Mouse (Mus musculus) G1E-ER4 (cell line): ENCODE results near the gene Gm28374. TPM values are rescaled to one million over a fixed set of nuclear protein-coding genes. Genes with fewer than 3 reads are reported as not detected.

ENCODE experiments used
- GATA1 ChIP-seq: IDR thresholded peaks from one replicate; pipeline ENCODE4 v1.8.0; 2012; ENCODE audit warnings: low read length, inconsistent platforms
- polyA plus RNA-seq: library from polyadenylated mRNA; stranded (reverse); fragments of >175 nt; gene quantifications from 2 replicates; pipeline ENCODE4 v1.2.3, GENCODE M21; 2012

Gene Gm28374
- polyA plus RNA-seq, 1 experiment, result 0.53 TPM

DNA sequence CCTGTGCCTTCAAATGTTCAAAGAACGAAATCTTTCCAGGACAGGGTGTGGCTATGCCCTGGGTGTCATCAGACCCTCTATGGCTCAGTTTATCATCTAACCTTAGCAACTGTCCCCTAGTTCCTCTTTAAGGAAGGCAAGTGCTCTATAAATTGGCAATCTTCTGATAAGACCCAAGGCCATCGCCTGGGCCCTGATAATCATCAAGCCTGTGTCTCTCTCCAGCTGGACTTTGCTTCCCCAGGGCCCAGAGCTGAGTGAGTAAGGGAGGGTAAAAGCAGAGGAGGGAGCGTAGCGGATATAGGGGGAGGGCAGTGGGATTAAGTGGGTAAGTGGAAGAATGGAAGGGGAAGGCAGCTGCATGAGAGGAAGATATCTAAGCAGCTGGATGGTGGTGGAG lies 22.4 kb upstream of the Gm28374 start:
- TF ChIP-seq GATA1, result peak; percentile 41

DNA sequence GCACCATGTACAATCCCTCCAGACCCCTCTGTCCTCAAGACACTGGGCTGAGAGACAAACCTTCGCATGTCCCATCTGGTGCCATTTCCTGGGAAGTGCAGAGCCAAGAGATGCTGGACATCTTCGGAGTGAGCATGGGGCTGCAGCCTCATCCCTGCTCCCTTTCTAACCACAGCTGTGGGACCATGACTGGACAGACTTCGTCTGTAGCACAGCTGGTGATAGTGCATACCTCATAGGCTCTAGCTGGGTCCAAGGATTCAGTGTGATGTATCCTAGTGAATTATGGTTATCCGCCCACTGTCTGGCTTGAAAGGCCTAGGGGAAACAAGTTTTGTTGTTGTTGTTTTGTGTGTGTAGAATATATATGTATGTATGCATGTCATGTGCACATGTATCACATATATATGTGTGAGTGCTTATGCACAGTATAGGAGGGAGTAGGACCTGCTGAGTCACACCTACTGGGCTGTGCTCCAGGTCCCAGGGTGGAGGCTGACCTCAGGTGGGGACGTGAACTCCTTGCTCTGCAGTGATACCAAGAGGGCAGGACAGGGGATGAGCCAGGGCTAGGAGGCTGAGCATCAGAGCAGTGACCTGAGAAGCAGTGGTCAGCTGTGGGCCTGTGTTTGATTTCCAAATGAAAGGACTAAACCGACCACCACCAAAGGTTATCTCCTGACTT lies 20.3 kb upstream of the Gm28374 start:
- TF ChIP-seq GATA1, result no peak

DNA sequence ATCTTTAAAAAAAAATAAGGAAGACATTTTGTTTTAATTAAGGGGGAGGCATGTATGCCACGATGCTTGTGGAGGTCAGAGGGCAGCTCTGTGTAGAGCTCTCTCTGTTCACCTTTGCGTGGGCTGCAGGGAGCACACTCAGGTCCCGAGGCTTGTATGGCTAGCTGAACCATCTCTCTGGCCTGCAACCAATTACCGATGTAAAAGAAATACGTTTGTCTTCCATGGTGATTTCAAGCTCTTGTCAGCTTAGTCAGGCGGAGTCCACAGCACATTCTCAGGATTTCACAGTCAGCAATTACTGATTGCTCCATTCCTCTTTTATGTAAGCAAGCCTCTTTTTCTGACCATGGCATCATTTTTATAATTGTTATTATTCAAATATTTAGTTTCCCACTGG lies 19.1 kb upstream of the Gm28374 start:
- TF ChIP-seq GATA1, result no peak

DNA sequence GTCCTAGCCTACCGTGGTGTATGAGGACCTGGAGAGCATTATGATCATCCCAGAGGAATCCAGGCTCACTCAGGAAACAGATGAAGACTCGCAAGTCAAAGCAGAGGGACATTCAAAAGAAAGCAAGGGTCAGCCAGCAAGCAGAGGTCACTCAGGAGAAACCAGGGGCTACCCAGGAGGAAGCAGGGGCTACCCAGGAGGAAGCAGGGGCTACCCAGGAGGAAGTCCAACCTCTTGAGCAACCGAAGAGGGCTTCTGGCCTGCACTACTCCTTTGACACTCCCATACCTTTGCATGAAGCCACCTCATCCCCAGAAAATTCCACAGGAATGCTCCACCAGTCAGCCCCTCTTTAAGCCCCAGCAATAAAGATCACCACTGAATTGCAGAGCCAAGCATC lies 15.8 kb upstream of the Gm28374 start:
- no peak for TF ChIP-seq GATA1

DNA sequence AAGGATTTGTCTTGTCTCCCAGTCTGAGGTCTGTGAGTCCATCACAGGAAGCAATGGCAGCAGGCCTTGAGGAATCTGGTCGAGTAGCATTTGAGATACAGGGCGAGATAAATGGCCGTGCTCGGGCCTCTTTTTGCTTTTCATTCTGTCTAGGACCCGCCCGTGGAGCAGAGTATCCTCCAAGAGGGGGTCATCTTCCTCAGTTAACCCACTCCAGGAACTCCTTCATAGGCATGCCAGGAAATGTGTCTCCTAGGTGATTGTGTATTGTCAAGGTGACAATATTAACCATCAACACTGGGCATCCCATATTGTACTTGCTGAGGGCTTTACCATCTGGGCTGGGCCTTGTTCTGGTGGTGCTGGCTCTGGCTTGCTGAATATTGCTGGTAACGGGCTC lies 12.1 kb upstream of the Gm28374 start, which contains the start of gene AC131692.1:
Gene AC131692.1 (plus strand): TSS at position 301 of the 400 bp plus-strand sequence.
- no peak for TF ChIP-seq GATA1

DNA sequence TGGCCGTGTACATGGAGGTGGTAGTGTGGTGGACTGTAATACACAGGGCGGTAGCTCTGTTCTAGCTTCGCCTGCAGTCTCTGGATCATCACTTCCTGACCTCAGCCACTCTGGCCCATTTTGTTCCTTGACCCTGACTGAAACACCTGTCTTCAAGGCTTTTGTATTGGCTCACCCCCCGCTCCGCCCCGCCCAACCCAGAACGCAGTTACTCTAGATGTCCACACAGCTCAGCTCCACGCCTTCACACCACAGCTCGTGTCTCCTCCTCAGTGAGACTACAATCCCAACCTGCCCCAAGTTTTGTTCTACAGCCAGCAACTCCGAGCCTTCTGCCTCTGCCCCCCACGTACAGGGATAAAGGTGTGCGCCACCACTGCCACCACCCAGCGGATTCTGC lies 6.8 kb upstream of the Gm28374 start:
- no peak for TF ChIP-seq GATA1

DNA sequence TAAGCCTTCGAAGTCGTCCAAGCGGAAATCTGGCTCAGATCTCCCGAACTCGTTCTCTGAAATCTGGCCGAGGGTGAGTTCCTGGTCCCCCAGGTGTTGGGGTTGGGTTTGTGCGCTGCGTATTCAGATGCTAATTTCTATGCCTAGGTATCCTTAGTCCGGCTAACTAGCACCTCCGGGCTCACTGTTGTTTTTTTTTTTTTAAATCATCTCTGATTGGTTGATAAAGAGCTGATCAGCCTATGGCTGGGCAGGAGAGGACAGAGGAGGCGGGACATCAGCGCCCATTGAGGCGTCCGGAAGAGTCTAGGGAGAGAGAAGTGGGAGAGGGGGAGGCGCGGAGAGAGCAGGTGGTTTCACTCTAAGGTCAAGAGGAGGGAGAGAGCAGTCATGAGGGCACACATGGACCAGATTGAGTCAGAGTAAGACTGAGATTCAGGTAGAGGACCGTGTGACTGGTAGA lies 3.4 kb upstream of the Gm28374 start:
- TF ChIP-seq GATA1, result no peak

DNA sequence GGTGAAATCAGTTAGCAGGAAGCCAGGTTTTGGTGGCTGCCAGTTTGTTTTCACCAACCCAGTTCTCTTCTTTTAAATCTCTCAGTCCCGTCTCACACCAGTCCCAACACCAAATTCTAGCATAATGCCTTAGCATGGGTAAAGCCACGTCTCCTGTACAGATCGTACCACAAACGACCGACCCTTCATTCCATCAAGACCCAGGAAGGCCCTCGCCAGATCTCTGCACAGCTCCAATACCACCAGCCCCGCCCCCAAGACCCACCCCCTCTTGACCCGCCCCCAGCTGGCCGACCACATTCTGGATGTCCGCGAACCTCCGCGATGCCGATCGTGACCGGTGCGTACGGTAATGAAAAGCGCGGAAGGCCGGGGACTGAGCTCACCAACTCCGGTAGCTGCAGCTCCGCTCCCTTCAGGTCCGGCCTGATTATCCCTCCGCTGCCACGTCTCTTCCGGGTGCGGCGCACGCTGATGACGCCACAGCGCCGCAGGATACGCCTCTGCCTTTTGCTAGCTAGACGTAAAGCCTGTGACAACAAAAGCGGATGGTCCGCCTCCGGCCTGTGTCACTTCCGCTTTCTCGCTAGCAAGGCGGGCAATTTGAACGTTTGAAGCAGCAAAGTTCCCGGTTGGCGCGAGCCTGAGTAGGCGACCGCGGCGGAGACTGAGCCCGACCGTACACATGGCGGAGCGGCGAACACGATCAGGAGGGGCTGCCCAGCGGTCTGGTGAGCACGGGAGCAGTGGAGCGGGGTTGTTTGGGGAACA lies 2.6 kb upstream of the Gm28374 start, which contains the start of the genes Zfpl1 and Cdca5:
Gene Zfpl1 (minus strand): TSS at position 479 of the 771 bp plus-strand sequence.
Gene Cdca5 (plus strand): TSS at position 506 of the 771 bp plus-strand sequence.
- TF ChIP-seq GATA1, result no peak

DNA sequence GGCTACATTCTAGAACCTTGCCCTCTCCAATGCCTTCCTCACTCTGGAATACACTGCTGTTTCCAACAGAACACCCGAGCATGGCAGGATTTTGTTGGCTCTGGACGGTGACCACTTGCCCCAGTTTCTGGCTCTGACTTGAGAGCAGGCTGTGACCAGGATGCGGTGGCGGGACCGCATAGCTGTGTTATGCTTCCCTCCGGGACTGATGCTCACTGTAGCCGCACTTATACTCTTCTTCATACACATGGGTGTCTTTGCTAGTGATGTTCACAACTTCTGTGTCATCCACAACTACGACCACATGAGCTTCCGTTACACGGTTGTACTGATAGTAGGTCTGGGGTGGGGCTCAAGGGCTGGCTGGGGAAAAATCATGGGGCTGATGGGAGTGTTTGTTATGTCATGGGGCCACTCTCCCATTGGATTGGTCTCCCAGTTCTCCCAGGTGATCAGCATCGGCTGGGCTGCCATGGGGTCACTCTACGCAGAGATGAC lies 2.0 kb downstream of the Gm28374 start, which contains the start of gene Tmem262:
Gene Tmem262 (plus strand): TSS at position 51 of the 498 bp plus-strand sequence.
- TF ChIP-seq GATA1, result no peak

DNA sequence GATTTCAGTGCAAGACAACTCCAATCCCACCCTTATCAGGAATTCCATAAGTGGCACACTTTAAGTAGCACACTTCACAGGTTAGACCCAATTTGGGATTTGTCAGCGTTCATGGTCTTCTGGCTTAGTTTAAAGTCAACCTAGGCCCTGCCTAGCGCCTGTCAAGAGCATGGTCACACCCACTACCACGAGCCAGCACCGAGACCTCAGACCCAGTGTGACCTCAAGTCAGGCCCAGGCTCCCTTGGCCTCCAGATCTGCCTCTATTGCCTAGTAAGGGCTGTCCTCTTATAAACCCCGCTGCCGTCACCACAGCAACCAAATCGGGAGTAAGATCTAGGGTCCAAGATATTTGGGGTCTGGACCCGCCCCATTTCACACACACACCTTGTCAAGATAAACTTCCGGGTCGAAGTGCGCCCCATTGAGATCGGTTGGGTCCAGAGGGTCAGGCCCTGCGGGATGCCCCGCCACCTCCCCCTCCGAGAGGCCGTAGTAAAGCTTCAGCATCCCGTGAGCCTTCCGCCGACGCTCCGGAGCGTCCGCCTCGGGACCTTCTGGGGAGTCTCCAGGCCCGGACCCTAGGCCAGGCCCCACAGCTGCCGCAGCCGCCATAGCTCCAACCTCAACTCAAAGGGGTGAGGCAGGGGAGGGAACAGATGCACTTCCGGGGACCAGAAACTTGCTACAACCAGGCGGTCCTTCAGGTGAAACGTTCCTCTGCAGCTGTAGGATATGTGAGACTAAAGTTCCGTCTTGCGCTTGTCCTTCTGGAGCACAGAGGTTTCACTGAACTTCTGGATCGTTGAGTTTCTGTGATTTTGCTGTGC lies 5.3 kb downstream of the Gm28374 start, which contains the start of gene Vps51:
Gene Vps51 (minus strand): TSS at position 668 of the 830 bp plus-strand sequence.
- TF ChIP-seq GATA1, result no peak

DNA sequence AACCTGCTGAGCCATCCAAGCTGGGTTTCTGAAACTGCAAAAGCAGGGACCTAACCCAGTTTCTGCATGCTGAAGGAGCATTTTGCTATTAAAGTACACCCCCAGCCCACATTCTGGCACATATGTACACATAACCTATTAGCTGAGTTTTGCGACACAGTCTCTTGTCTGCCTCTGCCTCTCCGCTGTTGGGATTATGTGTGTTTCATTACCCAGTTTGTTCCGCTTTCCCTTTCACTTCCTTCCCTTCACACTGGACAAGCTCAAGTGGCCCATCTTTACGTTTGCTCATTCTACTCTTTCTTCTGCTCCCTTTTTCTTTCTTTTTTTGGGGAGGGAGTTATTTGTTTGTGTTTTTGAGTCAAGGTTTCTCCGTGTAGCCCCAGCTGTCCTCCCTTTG lies 8.2 kb downstream of the Gm28374 start:
- no peak for TF ChIP-seq GATA1

DNA sequence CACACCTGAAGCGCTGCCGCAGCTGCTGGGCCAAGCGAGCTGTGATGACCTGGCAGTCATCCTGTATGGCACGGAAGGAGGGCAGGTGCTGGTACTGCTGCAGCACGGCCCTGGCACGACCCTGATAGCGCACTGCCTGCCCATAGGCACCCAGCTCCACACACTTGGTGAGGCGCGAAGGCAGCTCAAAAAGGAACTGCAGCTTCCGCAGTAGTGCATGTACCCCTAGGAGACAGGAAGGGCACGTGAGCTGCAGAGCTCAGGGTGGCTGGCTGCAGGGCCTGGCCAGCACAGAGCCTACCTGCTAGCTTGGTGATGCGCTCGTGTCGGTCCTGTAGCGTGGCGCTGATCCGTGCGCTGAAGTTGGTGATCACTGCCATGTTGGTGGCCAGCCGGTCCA lies 10.8 kb downstream of the Gm28374 start:
- TF ChIP-seq GATA1, result no peak

DNA sequence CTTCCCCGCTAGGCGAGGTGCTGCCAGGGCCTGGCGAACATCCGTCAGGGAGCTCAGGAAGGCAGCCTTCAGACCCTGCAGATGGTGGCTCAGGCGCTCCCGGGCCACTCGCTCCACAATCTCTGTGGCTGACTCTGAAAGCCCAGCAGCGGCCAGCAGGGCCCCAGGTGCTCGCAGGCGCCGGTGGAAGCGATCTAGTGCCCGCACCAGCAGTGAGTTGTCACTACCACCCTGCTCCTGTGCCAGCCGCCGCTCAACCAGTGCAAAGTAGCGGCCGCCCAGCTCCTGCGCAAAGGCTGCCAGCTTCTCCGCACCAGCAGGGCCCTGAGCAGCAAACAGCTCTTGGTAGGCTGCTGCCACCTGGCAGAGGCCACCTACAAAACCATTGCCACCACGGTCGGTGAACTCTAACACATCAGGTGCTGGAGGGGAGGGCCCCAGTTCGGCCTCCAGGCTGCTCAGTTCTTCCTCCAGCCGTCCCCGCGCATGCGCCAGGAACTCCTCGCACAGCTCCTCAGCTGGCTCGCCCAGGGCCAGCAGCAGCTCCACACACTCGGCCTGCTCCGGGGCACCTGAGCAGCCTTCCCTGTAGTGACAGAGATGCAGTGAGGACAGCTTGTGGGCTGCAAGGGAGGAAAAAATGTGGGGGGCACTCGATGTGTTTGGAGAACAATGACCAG lies 11.3 kb downstream of the Gm28374 start:
- no peak for TF ChIP-seq GATA1

DNA sequence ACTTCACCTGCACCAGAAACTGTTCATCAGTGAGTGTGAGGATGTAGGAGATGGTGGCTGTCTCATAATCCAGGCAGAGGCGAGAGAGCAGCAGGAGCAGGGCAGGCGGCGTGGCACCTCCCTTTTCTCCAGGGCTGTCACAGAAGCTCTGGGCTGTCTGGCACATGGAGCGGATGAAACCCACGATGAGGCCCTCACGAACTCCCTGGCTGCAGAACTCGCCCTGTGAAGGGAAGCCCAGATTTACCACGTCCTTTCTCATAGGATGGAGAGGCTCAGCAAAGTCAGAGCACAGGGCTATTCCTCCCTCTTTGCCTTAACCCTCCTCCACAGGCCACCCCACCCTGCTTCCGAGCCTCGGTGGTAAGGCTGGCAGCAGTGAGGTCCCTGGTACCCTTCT lies 12.2 kb downstream of the Gm28374 start:
- no peak for TF ChIP-seq GATA1

DNA sequence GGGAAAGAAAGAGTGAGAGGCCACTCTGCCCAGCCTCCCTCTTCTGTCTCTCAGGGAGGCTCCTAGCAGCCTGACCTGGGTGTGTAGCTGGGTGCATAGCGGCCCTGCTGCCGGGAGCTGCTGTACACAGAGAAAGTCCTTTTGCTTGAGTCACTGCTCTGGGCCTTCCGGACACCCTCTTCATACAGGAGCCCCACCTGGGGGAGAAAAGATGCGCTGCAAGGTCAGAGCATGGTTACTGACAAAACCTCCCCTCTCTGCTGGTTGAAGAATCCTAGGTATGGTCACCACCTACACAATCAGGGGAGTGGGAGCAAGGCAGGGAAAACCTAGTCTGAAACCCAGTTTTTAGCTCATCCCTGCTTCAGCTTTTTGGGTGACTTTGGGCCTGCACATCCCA lies 13.1 kb downstream of the Gm28374 start:
- no peak for TF ChIP-seq GATA1
